Mouse (Mus musculus) lung, postnatal 36 days (tissue): ENCODE data around the gene Gm28539.
"Not testable (repeated sequence)": the region's sequence is repeated elsewhere in the genome, so short reads cannot be mapped to it uniquely, and the experiment has no call there.

ENCODE experiments used
- DNase-seq: peaks from one replicate; pipeline ENCODE4 v3.0.0; 2022; ENCODE audit warnings: mixed read lengths

The Gm28539 gene

GRCm38 (mm10) chr16:18858551-18858950, 22.2 kb downstream of the Gm28539 start:
- peak; percentile 80 for DNase-seq

GRCm38 (mm10) chr16:18860186-18860585, 23.8 kb downstream of the Gm28539 start:
- DNase-seq = peak; percentile 25

GRCm38 (mm10) chr16:18870495-18870894, 34.1 kb downstream of the Gm28539 start:
- not testable (repeated sequence) for DNase-seq

GRCm38 (mm10) chr16:18876091-18876441, 39.7 kb downstream of the Gm28539 start:
- no peak for DNase-seq

GRCm38 (mm10) chr16:18876442-18877308, 40.3 kb downstream of the Gm28539 start, which contains the start of the genes Mrpl40 and Hira:
Gene Mrpl40 (minus strand): TSS chr16:18876862.
Gene Hira (plus strand): TSS chr16:18877037.
- peak; percentile 97 for DNase-seq

- peak; percentile 46 for DNase-seq
These were observed 41.2 kb downstream of the Gm28539 start for GRCm38 (mm10) chr16:18877386-18878090.

GRCm38 (mm10) chr16:18878091-18878720, 41.8 kb downstream of the Gm28539 start:
- no peak for DNase-seq

- DNase-seq = no peak
These were observed 47.7 kb downstream of the Gm28539 start for GRCm38 (mm10) chr16:18884044-18884443.

GRCm38 (mm10) chr16:18893840-18894372, 57.5 kb downstream of the Gm28539 start:
- DNase-seq = peak; percentile 39

GRCm38 (mm10) chr16:18895249-18895648, 58.9 kb downstream of the Gm28539 start:
- no peak for DNase-seq

- peak; percentile 35 for DNase-seq
These were observed 60.0 kb downstream of the Gm28539 start for GRCm38 (mm10) chr16:18896429-18896828.

GRCm38 (mm10) chr16:18905648-18906047, 69.3 kb downstream of the Gm28539 start:
- DNase-seq = no peak

GRCm38 (mm10) chr16:18916064-18916463, 79.7 kb downstream of the Gm28539 start:
- no peak for DNase-seq

- DNase-seq = no peak
These were observed 85.4 kb downstream of the Gm28539 start for GRCm38 (mm10) chr16:18921771-18922170.

- peak; percentile 10 for DNase-seq
These were observed 91.6 kb downstream of the Gm28539 start for GRCm38 (mm10) chr16:18927963-18928362.

- DNase-seq = no peak
These were observed 102.1 kb downstream of the Gm28539 start for GRCm38 (mm10) chr16:18938321-18939082.

- DNase-seq = no peak
These were observed 107.5 kb downstream of the Gm28539 start for GRCm38 (mm10) chr16:18943906-18944305.

GRCm38 (mm10) chr16:18948941-18949340, 112.6 kb downstream of the Gm28539 start:
- no peak for DNase-seq

- DNase-seq = no peak
These were observed 114.0 kb downstream of the Gm28539 start for GRCm38 (mm10) chr16:18950351-18950750.

- DNase-seq = no peak
These were observed 116.4 kb downstream of the Gm28539 start for GRCm38 (mm10) chr16:18952813-18953212.

GRCm38 (mm10) chr16:18955070-18955469, 118.7 kb downstream of the Gm28539 start:
- DNase-seq = no peak

- DNase-seq = no peak
These were observed 127.1 kb downstream of the Gm28539 start for GRCm38 (mm10) chr16:18963486-18963885.
